29 mouse cellular contexts compared by ENCODE assay signal in the genomic region with DNA sequence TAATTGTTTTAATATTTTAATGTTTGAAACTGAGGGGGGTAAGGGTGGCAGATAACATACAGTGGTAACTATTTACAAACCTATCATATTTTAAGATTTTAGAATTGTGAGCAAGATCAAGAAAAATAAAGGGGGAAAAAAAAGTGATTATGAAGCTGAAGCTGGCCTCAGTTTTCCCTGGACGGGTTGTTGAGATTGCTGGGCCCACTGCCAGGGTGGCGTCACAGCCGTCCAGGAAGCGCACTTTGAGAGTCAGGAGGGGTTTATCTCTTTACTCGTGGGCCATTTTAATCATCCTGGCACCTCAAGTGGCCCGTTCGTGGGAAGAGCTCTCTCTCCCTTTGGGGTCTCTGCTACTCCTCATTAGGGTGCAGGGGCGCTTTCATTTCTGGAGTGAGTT. TPM values are rescaled to one million over a fixed set of nuclear protein-coding genes. Genes with fewer than 3 reads are reported as not detected.
DNase-seq lines count a peak whose midpoint lies in the region; ATAC-seq lines count a peak whose summit lies in the region.
"Had no signal": no experiment of that assay in that cellular context is flagged by ENCODE, and none has a peak within 500 bp of the region (broad histone marks: within the 10 kb centered on the region; RNA-seq: fewer than 3 reads in every experiment).

No protein-coding gene starts in this region.

- peak; percentile 53 for DNase-seq in heart, postnatal 4 days
- DNase-seq in heart, adult 9 months (ENCODE audit: low spot score in 2 of 2), result no peak
- DNase-seq in kidney, postnatal 36 days, result peak; percentile 10 to 56
- peak; percentile 25 for DNase-seq in midbrain, embryonic 14.5 days
- DNase-seq in midbrain, embryonic 11.5 days (ENCODE audit: low spot score, missing footprints), result no peak
- no peak for DNase-seq in embryo, embryonic 10 days (ENCODE audit: low spot score)
- DNase-seq: adrenal gland, adult 8-10 months; B cell, adult 2 months; cerebellum, adult 18-20 months; gastrocnemius, postnatal 10 days; heart, postnatal 36 days; right cerebral cortex, postnatal 4 days; thymus, adult 18-20 months; thymus, postnatal 25 days had no signal

- no peak for ATAC-seq in kidney, embryonic 15.5 days (replicated peaks; ENCODE audit: low FRiP score)
- ATAC-seq in midbrain, embryonic 14.5 days (ENCODE audit: low FRiP score, low TSS enrichment), result no peak
- no peak for ATAC-seq in midbrain, embryonic 11.5 days (ENCODE audit: low FRiP score)
- ATAC-seq: activated CD4-positive, CD25-positive, alpha-beta regulatory T cell, adult 4 months; forebrain, embryonic 13.5 days; intestine, postnatal 0 days; lung, postnatal 0 days; midbrain, embryonic 16.5 days had no signal

- no peak overlapping the region for H3K4me2 ChIP-seq in kidney, embryonic 15.5 days
- no peak overlapping the region for H3K4me2 ChIP-seq in midbrain, embryonic 14.5 days (ENCODE audit: low read length)
- no peak overlapping the region for H3K4me2 ChIP-seq in midbrain, embryonic 11.5 days
- H3K4me2 ChIP-seq: forebrain, embryonic 13.5 days; heart, embryonic 15.5 days; hindbrain, embryonic 13.5 days; limb, embryonic 13.5 days; liver, embryonic 11.5 days had no signal

- H3K27ac ChIP-seq in kidney, embryonic 15.5 days, result no peak overlapping the region
- no peak overlapping the region for H3K27ac ChIP-seq in midbrain, embryonic 14.5 days (replicated peaks; ENCODE audit: low read depth, low read length)
- H3K27ac ChIP-seq in midbrain, embryonic 11.5 days (ENCODE audit: low read depth, low read length), result no peak overlapping the region
- H3K27ac ChIP-seq: forebrain, embryonic 13.5 days; heart, embryonic 15.5 days; hindbrain, embryonic 13.5 days; limb, embryonic 13.5 days; stomach, postnatal 0 days had no signal

- H3K9me3 ChIP-seq in kidney, embryonic 15.5 days (replicated peaks), result no peaks in the 10 kb centered on the region
- H3K9me3 ChIP-seq in midbrain, embryonic 14.5 days (ENCODE audit: control insufficient read depth, low read length), result no peaks in the 10 kb centered on the region
- H3K9me3 ChIP-seq in midbrain, embryonic 11.5 days (ENCODE audit: control insufficient read depth, low read length), result no peaks in the 10 kb centered on the region
- H3K9me3 ChIP-seq: forebrain, embryonic 13.5 days; heart, embryonic 15.5 days; hindbrain, embryonic 13.5 days; limb, embryonic 13.5 days had no signal

- 71% methylated on average over 8 of the region's 8 CpGs for WGBS in kidney, embryonic 15.5 days
- 70% methylated on average over 8 of the region's 8 CpGs for WGBS in midbrain, embryonic 14.5 days
- WGBS in midbrain, embryonic 11.5 days, result 85% methylated on average over 8 of the region's 8 CpGs

- H3K4me1 ChIP-seq in kidney, embryonic 15.5 days, result no peaks in the 10 kb centered on the region
- no peaks in the 10 kb centered on the region for H3K4me1 ChIP-seq in midbrain, embryonic 14.5 days (ENCODE audit: control insufficient read depth, insufficient read depth, low read length)
- H3K4me1 ChIP-seq in midbrain, embryonic 11.5 days (ENCODE audit: control insufficient read depth, insufficient read depth, low read length), result no peaks in the 10 kb centered on the region

- no peak overlapping the region for H3K4me3 ChIP-seq in kidney, embryonic 15.5 days (replicated peaks)
- H3K4me3 ChIP-seq in midbrain, embryonic 14.5 days (replicated peaks; ENCODE audit: low read depth, low read length), result no peak overlapping the region
- no peak overlapping the region for H3K4me3 ChIP-seq in midbrain, embryonic 11.5 days (ENCODE audit: low read depth, low read length)
- H3K4me3 ChIP-seq: forebrain, embryonic 13.5 days; heart, embryonic 15.5 days; hindbrain, embryonic 13.5 days; limb, embryonic 13.5 days had no signal

- H3K27me3 ChIP-seq in kidney, embryonic 15.5 days, result no peaks in the 10 kb centered on the region
- no peaks in the 10 kb centered on the region for H3K27me3 ChIP-seq in midbrain, embryonic 14.5 days (ENCODE audit: control insufficient read depth, insufficient read depth, low read length)
- no peaks in the 10 kb centered on the region for H3K27me3 ChIP-seq in midbrain, embryonic 11.5 days (ENCODE audit: control insufficient read depth, insufficient read depth, low read length)
- H3K27me3 ChIP-seq: forebrain, embryonic 13.5 days; heart, embryonic 15.5 days; hindbrain, embryonic 13.5 days; limb, embryonic 13.5 days had no signal

- no peak overlapping the region for H3K9ac ChIP-seq in kidney, embryonic 15.5 days
- H3K9ac ChIP-seq in midbrain, embryonic 14.5 days (replicated peaks; ENCODE audit: low read length), result no peak overlapping the region
- H3K9ac ChIP-seq in midbrain, embryonic 11.5 days (ENCODE audit: low read length), result no peak overlapping the region
- H3K9ac ChIP-seq: forebrain, embryonic 13.5 days; heart, embryonic 15.5 days; hindbrain, embryonic 13.5 days; limb, embryonic 13.5 days had no signal

- peaks cover 23% of the 10 kb centered on the region for H3K36me3 ChIP-seq in kidney, embryonic 15.5 days
- peaks cover 7% of the 10 kb centered on the region for H3K36me3 ChIP-seq in midbrain, embryonic 14.5 days (ENCODE audit: control insufficient read depth, insufficient read depth, low read length)
- peaks cover 1% of the 10 kb centered on the region; the same call in 1 of the 2 replicates for H3K36me3 ChIP-seq in midbrain, embryonic 11.5 days (ENCODE audit: control insufficient read depth, insufficient read depth, low read length)

RNA-seq across cellular contexts. Expression of a gene that starts 24.8 kb away (rescaled TPM):
- total RNA-seq in heart, postnatal 4 days (2021), result under 1 TPM in 1 of 2 experiments, not detected in 1; 0.34 TPM
- 1.3 and 2.9 TPM in 2 replicates for polyA plus RNA-seq in kidney, embryonic 15.5 days (2015; fragmentation: Nextera tagmentation; extraction: Ambion mirVana)
- 0.45 and 0.46 TPM in 2 replicates for polyA plus RNA-seq in midbrain, embryonic 14.5 days (2014; fragmentation: Nextera tagmentation; extraction: Ambion mirVana)
- polyA plus RNA-seq in midbrain, embryonic 11.5 days (2014; fragmentation: Nextera tagmentation; extraction: Ambion mirVana), result 0.25 TPM in 1 of 2 replicates, not detected in the other
- total RNA-seq: heart, postnatal 36 days; layer of hippocampus, adult 18-20 months; left cerebral cortex, postnatal 14 days; neutrophil, adult 5-6 weeks had no signal
- polyA plus RNA-seq: activated CD4-positive, CD25-positive, alpha-beta regulatory T cell, adult 4 months; embryonic facial prominence, embryonic 11.5 days; forebrain, embryonic 13.5 days; liver, embryonic 11.5 days had no signal

Comparison
In these comparisons a context has a peak if more than half of its experiments do, and no peak if none do; other contexts are left out.
1. DNase-seq: peak in heart, postnatal 4 days (single experiment), kidney, postnatal 36 days (2 of 2) and midbrain, embryonic 14.5 days (single experiment); none in heart, adult 9 months (0 of 2), midbrain, embryonic 11.5 days (single experiment) and embryo, embryonic 10 days (single experiment).